Mouse (Mus musculus) forebrain, postnatal 0 days (tissue): ENCODE measurements around the gene Il1rl2. TPM values are rescaled to one million over a fixed set of nuclear protein-coding genes. Genes with fewer than 3 reads are reported as not detected.

Source experiments
- ATAC-seq: fragments of 200-750 bp; cut with Nextera tagmentation; 2 replicates; pipeline ENCODE4 v1.8.0; 2017; ENCODE audit warnings: mild to moderate bottlenecking, moderate library complexity
- DNase-seq: peaks from one replicate; pipeline ENCODE4 v3.0.0-alpha.2; 2015
- H3K27ac ChIP-seq: fragments of 300-500 bp; sonication (generic); 2 replicates; pipeline ENCODE4 v1.5.1; 2014; ENCODE audit warnings: low read depth, mild to moderate bottlenecking, antibody characterized with exemption, low read length, moderate library complexity, mixed read lengths
- H3K27me3 ChIP-seq: fragments of 300-500 bp; sonication (generic); 2 replicates; pipeline ENCODE4 v1.6.1; 2014; ENCODE audit warnings: mild to moderate bottlenecking, low read length, mixed read lengths; ENCODE audit not compliant: insufficient read depth
- H3K36me3 ChIP-seq: fragments of 300-500 bp; sonication (generic); 2 replicates; pipeline ENCODE4 v1.6.1; 2014; ENCODE audit warnings: mild to moderate bottlenecking, moderate library complexity; ENCODE audit not compliant: insufficient read depth
- H3K4me1 ChIP-seq: fragments of 300-500 bp; sonication (generic); 2 replicates; pipeline ENCODE4 v1.6.1; 2014; ENCODE audit warnings: antibody characterized with exemption; ENCODE audit not compliant: insufficient read depth
- H3K4me2 ChIP-seq: fragments of 300-500 bp; sonication (generic); 2 replicates; pipeline ENCODE4 v1.6.1; 2014; ENCODE audit warnings: low read depth, mild to moderate bottlenecking, moderate library complexity
- H3K4me3 ChIP-seq: fragments of 300-500 bp; sonication (generic); 2 replicates; pipeline ENCODE4 v1.5.1; 2014; ENCODE audit warnings: low read depth, low read length, mixed read lengths
- H3K9ac ChIP-seq: fragments of 300-500 bp; sonication (generic); 2 replicates; pipeline ENCODE4 v1.6.1; 2014; ENCODE audit warnings: mild to moderate bottlenecking
- H3K9me3 ChIP-seq: fragments of 300-500 bp; sonication (generic); 2 replicates; pipeline ENCODE4 v1.6.1; 2016; ENCODE audit warnings: low read length
- CTCF ChIP-seq: sonication (generic); IDR thresholded peaks from 2 replicates; pipeline ENCODE4 v1.5.1; 2016; ENCODE audit warnings: antibody characterized with exemption, control low read depth, low read depth
- WGBS: fragments of 180-500 bp; shearing (Covaris S2); extraction: QIAGEN DNeasy Blood & Tissue Kit; methylation state at CpG from one replicate; pipeline ENCODE4 v1.1.7; 2014; 5-methylcytosine and 5-hydroxymethylcytosine counted together
- polyA plus RNA-seq: library from polyadenylated mRNA; unstranded; fragments of >200 nt; fragmentation: Nextera tagmentation; extraction: Ambion mirVana; gene quantifications from 2 replicates; pipeline ENCODE4 v1.2.1, GENCODE M21; 2015
- total RNA-seq: library from RNA; depleted of rRNA; stranded (reverse); fragments of >200 nt; gene quantifications from 2 replicates; pipeline ENCODE4 v1.2.3, GENCODE M21; 2014

Gene Il1rl2
- total and polyA plus RNA-seq, 2 experiments from 2014 or later = 0.76 to 1.8 TPM

- Histone ChIP-seq H3K4me1 (no peaks in the 10 kb centered on the region), H3K36me3 (no peaks in the 10 kb centered on the region), H3K4me3 (no peak overlapping the region), H3K4me2 (no peak overlapping the region), H3K9me3 (no peaks in the 10 kb centered on the region), H3K27ac (no peak overlapping the region), H3K27me3 (no peaks in the 10 kb centered on the region), H3K9ac (no peak overlapping the region)
- no peak for ATAC-seq
- WGBS = 84% methylated on average over 4 of the region's 4 CpGs
- no peak for DNase-seq
- no peak for TF ChIP-seq CTCF
Measured at GRCm38 (mm10) chr1:40352158-40352903, 27.9 kb downstream of the Il1rl2 start.

GRCm38 (mm10) chr1:40352904-40353286 is 28.5 kb downstream of the Il1rl2 start:
- Histone ChIP-seq H3K4me1 (no peaks in the 10 kb centered on the region), H3K9me3 (no peaks in the 10 kb centered on the region), H3K9ac (no peak overlapping the region), H3K27me3 (no peaks in the 10 kb centered on the region), H3K36me3 (no peaks in the 10 kb centered on the region), H3K4me2 (no peak overlapping the region), H3K4me3 (no peak overlapping the region), H3K27ac (no peak overlapping the region)
- no peak for DNase-seq
- 52% methylated on average over 2 of the region's 2 CpGs for WGBS
- ATAC-seq = no peak
- TF ChIP-seq CTCF = no peak

- WGBS = 87% methylated on average over 3 of the region's 3 CpGs
- H3K4me2 ChIP-seq = no peak overlapping the region
- no peak for ATAC-seq
- no peak for TF ChIP-seq CTCF
- no peak overlapping the region for H3K4me3 ChIP-seq
- H3K4me1 ChIP-seq = no peaks in the 10 kb centered on the region
- H3K27me3 ChIP-seq = no peaks in the 10 kb centered on the region
- no peak overlapping the region for H3K9ac ChIP-seq
- no peaks in the 10 kb centered on the region for H3K9me3 ChIP-seq
- H3K36me3 ChIP-seq = no peaks in the 10 kb centered on the region
- DNase-seq = no peak
- H3K27ac ChIP-seq = no peak overlapping the region
Measured at GRCm38 (mm10) chr1:40354665-40355064, 30.3 kb downstream of the Il1rl2 start.

- Histone ChIP-seq H3K27ac (no peak overlapping the region), H3K4me2 (no peak overlapping the region), H3K36me3 (no peaks in the 10 kb centered on the region), H3K9me3 (no peaks in the 10 kb centered on the region), H3K27me3 (no peaks in the 10 kb centered on the region), H3K4me3 (no peak overlapping the region), H3K4me1 (no peaks in the 10 kb centered on the region), H3K9ac (no peak overlapping the region)
- no peak for TF ChIP-seq CTCF
- ATAC-seq (no peak), DNase-seq (no peak)
- WGBS = 92% methylated on average over 4 of the region's 4 CpGs
Measured at GRCm38 (mm10) chr1:40355431-40355843, 31.0 kb downstream of the Il1rl2 start.

- H3K9me3 ChIP-seq = no peaks in the 10 kb centered on the region
- H3K9ac ChIP-seq = no peak overlapping the region
- no peak overlapping the region for H3K4me2 ChIP-seq
- WGBS = 84% methylated on average over 10 of the region's 10 CpGs
- H3K4me3 ChIP-seq = no peak overlapping the region
- no peaks in the 10 kb centered on the region for H3K36me3 ChIP-seq
- H3K4me1 ChIP-seq = no peaks in the 10 kb centered on the region
- ATAC-seq = no peak
- DNase-seq = no peak
- no peak for TF ChIP-seq CTCF
- no peaks in the 10 kb centered on the region for H3K27me3 ChIP-seq
- no peak overlapping the region for H3K27ac ChIP-seq
Measured at GRCm38 (mm10) chr1:40355904-40356521, 31.6 kb downstream of the Il1rl2 start.

- Histone ChIP-seq H3K9me3 (no peaks in the 10 kb centered on the region), H3K4me2 (no peak overlapping the region), H3K36me3 (no peaks in the 10 kb centered on the region), H3K27ac (no peak overlapping the region), H3K4me1 (no peaks in the 10 kb centered on the region), H3K27me3 (no peaks in the 10 kb centered on the region), H3K4me3 (no peak overlapping the region), H3K9ac (no peak overlapping the region)
- ATAC-seq (no peak), DNase-seq (no peak)
- TF ChIP-seq CTCF = no peak
- WGBS = 38% methylated on average over 2 of the region's 2 CpGs
Measured at GRCm38 (mm10) chr1:40357921-40358320, 33.5 kb downstream of the Il1rl2 start.

- 79% methylated on average over 2 of the region's 2 CpGs for WGBS
Measured at GRCm38 (mm10) chr1:40358351-40358750, 33.9 kb downstream of the Il1rl2 start.

More at GRCm38 (mm10) chr1:40358351-40358750, 33.9 kb downstream of the Il1rl2 start:
- no peak overlapping the region for H3K4me2 ChIP-seq
- H3K36me3 ChIP-seq = no peaks in the 10 kb centered on the region
- H3K4me3 ChIP-seq = no peak overlapping the region
- no peaks in the 10 kb centered on the region for H3K9me3 ChIP-seq
- no peaks in the 10 kb centered on the region for H3K4me1 ChIP-seq
- DNase-seq (no peak), ATAC-seq (no peak)
- no peak overlapping the region for H3K9ac ChIP-seq
- no peaks in the 10 kb centered on the region for H3K27me3 ChIP-seq
- TF ChIP-seq CTCF = no peak
- H3K27ac ChIP-seq = no peak overlapping the region
